Mouse (Mus musculus) E14TG2a.4 (cell line): Measurements from ENCODE around the gene Bbs9.

ENCODE experiments used
- CTCF ChIP-seq: conservative IDR thresholded peaks from 2 replicates; pipeline ENCODE4 v1.5.1; 2014; ENCODE audit warnings: low read length
- POU5F1 ChIP-seq: IDR thresholded peaks from 2 replicates; pipeline ENCODE4 v1.6.1; 2014; ENCODE audit warnings: low read length, borderline replicate concordance

DNA sequence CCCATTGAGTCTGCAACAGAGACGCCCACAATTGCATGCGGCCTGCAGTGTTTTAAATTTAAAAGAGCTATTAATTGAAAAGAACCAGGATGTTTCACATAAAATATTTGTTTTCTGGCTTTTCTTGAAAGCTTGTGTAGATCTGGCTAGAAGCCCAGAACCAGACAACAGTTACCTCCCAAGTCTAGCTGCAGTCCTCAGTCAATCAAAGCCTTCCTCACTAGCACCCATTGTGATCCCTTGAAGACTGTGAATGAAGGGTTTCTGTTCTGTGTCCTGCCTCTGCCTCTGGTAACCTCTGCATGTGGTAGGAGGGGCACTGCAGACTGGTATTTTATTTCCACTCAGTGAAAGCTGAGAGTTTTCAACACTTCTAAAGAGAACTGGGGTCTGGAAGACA, 27.5 kb downstream of the Bbs9 start:
- TF ChIP-seq CTCF: no peak
- no peak for TF ChIP-seq POU5F1
